Mouse (Mus musculus): ENCODE data around the gene Fzd5.

- no peak for TF ChIP-seq CTCF (IDR thresholded peaks at IDR 0.05; ENCODE audit: borderline replicate concordance, extremely low read depth, insufficient read depth, insufficient read length)
- TF ChIP-seq POLR2A (IDR thresholded peaks at IDR 0.05; ENCODE audit: borderline replicate concordance, extremely low read depth, insufficient read depth, insufficient read length, poor library complexity, severe bottlenecking): no peak
Observed at GRCm38 (mm10) chr1:64732161-64732560, 5.4 kb downstream of the Fzd5 start.
